Mouse (Mus musculus): ENCODE results near the gene Rab23.
A peak's percentile ranks its signal among the peaks of the same experiment; 100 is the strongest.
"Not testable (repeated sequence)": the region's sequence is repeated elsewhere in the genome, so short reads cannot be mapped to it uniquely, and the experiment has no call there.

Rab23 gene

DNA sequence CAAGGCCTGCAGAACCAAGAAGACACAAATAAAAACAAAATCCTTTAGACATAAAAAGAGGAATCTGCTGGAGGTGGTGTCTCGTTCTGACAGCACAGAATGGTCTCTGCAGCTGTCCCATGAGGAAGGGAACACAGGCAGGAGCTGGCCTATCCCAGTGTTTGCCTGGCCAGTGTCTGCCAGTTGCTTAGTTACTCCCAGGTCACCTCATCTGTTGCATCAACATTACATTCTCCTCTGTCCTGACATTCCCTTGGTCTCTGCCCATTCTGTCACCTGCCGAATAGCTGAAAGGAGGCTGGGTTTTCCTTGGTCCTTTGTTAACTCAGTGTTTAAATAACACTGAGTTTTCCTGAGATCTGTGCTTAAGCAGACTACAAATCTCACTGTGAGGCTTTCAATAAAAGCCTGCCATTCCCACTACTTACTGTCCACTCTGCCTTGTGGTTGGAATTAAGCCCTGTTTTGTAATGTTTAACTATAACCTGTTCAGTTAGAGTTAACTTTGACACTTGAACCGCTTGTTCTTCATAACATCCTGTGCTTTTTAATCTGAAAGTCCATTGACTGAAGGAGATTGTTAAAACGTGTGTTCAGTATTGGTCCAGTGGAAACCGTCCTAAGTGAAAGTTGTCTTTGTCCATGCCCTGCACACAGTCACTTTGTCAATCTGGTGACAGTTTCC, 14.5 kb downstream of the Rab23 start:
- peak; percentile 20 to 56 for DNase-seq

DNA sequence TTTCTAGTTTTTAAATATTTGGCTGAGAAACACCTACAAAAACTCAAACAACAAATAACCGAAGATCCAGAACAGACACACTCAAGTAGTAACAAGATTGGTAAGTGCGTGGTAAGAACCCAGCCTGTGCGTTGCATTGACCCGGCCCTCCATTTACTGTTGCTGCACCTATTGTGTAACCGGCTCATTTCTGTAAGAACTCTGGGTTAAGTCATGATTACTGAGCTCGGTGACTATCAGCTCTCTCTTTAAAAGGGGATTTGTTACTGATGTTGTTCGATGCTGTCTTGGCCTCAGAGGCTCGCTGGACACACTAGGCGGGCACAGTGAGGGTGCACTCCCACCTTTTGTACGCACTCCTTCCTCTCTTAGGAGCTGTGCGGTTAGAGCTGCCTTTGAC, 18.6 kb downstream of the Rab23 start:
- DNase-seq = no peak

DNA sequence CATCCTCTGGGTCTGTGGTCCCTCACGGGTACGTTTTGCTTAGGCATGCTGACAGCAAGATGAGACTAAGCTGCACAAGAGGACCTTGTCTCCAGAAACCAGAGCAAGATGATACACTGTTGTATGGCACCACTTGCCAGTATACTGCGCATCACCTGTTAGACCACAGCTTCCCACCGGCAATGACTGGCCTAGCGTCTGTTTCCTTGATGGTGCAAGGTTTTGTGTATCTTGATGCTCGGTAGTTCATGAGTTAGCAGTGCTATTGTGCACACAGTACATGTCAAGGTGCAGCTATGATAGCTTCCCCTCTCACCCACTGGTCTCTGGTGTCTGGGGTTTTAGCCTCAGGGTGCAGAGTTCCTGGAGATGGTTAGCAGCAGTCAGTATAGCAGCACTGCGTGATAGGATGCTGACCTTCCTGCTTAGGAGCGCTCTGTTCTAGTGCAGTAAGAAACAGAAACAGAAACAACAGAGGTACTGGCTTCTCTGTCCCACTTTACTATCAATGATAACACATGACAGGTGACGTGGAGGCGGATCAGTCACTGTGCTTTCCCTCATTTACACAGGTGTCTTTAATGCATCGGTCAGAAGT, 19.1 kb downstream of the Rab23 start:
- DNase-seq = no peak

DNA sequence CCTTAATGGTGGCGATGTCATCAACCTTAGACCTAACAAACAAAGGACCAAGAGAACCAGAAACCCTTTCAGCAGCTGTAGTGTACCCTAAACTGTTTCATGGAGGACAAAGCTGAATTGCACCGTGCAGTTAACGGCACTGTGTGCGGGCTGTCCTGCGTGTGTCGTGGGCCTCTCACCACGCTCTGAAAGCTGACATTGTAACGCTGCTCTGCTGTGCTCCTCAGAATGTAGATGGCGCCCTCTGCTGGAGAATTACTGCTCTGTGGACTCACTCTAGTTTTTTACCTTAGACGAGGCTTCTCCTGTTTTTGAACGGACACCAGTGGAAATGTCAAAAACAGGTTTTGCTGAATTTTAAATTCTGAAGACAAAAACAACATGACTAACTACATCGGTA, 19.6 kb downstream of the Rab23 start:
- peak; percentile 81 to 93 for DNase-seq

DNA sequence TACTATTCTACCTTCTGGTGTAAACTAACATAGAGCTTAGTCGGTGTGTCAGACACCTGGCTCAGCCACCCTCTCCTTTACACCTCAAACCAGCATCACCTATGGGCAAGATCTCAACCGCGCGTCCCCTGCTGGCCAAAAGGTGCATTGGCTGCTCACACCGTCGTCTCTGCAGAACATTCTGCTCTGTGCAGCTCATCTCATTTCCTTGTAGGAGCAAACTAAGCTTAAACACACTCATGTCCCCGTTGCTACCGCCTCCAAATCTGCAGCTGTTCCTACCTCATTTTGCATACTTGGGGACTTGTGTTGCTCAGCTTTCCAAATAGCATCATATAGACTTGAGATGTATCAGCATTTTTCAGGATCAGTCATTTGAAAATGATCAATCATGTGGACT, 23.2 kb downstream of the Rab23 start:
- peak; percentile 23 to 71 for DNase-seq

DNA sequence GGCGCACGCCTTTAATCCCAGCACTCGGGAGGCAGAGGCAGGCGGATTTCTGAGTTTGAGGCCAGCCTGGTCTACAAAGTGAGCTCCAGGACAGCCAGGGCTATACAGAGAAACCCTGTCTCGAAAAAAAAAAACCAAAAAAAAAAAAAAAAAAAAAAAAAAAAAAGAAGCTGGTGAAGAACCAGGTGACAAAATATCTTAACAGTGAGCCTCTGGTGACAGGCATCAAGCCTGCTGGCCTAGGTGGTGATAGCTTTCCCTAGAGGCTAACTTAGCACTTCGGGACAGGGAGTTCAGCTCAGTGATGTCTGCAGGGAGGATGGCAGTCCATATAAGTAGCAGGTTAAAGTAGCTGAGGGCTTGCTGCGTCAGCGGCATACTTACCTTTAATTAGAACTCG, 25.1 kb downstream of the Rab23 start:
- DNase-seq = not testable (repeated sequence)

DNA sequence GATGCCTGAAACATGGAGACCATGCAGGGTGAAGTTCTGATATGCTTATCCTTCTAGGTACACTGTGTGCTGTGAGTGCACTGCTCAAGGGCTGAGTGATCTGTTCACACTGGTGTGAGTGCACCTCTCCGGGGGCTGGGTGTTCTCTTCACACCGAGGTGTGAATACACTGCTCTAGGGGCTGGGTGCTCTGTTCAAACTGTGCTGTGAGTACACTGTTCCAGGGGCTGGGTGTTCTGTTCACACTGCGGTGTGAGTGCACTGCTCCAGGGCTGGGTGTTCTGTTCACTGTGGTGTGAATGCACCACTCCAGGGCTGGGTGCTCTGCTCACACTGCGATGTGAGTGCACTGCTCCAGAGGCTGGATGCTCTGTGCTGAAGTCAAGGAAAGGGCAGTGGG, 26.2 kb downstream of the Rab23 start:
- DNase-seq = no peak

DNA sequence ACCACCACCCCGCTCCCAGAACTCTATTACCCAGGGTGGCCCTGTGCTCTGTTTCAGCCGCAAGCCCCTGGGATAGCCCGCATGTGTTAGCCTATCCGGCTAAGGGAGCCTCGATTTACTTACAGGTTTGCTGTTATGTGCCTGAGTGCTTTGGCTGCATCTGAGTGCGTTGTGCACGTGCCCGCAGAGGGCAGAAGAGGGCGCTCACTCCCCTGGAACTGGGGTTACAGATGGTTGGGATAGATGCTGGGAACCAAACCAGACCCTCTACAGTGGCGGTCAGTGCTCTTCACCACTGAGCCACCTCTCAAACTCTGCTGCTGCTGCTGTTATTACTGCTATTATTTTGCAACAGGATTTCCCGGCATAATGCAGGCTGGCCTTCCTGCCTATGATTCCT, 29.4 kb downstream of the Rab23 start:
- no peak for DNase-seq

DNA sequence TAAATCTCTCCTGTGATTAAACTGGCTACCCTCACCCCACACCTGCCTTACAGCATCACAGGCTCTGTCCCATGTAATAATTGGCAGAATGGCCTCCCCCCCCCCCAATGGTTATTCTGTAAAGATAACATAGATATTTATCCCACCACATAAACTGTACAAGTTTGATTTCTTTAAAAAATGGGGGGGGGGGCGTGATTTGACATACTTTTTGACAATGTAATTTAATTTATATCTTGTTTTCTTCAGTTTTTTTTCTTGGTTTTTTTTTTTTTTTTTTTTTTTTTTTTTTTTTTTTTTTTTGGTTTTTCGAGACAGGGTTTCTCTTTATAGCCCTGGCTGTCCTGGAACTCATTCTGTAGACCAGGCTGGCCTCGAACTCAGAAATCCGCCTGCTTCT, 30.0 kb downstream of the Rab23 start:
- not testable (repeated sequence) for DNase-seq

DNA sequence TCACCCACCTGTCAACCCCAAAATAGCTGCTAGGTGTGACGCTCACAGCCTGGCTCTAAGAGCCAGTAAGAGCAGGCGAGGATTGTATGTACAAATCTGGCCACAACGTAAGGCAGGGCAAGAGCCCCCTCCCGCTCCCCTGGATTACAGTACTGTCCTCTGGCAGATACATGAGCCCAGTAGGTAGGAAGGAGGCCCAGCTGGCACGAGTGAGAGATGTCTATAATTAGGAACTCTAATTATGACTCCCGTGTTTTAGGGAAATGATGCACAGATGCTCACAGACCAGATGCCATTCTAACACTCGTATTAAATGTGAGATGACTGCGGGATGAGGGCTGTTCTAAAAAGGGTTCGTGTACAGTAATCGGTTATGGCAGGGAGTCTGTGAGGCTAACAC, 31.6 kb downstream of the Rab23 start:
- no peak for DNase-seq

DNA sequence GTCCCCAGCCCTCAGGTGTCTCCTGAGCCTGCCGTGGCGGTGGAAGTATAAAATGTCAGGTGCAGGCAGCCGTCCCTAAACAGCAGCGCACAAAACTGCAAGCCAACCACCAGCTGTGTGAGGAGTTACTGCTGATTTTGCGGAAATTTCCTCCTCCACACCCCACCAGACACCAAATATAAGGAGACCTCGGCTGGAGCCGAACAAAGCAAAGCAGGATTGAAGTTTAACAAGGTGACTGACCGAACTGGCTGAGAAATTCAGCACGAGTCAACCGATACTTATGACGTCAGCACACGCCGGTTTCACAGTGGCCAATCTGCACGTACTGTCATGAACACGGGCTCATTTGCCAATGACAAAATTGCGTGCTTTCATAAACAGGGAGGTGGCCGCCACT, 34.4 kb downstream of the Rab23 start:
- peak; percentile 61 to 68 for DNase-seq

DNA sequence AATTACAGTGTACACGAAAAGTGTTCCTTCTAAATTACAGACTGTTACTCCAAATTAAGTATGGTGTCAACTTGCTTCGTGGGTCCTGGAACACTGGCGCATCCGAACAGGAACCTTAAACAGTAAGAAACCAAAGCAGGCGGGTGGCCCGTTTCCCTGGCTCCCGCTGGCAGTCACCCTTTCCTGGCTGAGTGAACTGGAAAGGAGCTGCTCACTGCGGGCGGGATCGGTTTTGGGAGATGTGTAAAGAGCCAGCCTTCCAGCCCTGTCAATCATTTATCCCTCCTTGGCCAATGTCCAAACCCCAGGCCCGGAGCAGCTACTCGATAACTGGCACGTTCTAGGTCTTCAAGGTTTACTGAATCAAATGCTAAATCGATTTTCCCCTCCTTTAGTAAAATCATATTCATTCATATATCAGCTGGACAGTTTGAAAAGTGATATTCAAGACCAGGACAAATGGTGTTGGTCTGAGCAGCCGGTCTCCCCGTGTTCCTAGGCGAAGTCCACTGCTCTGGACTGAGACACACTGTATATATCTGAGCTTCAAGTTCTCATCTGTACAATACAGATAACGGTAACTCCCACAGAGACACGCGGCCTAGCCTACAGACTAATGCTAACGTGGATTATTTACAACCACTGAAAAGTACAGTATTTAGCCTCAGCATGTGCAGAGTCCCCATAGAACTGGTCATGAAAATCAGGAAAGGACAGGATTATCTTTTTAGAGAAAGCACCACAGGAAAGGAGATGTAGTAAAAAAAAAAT, 35.5 kb downstream of the Rab23 start:
- DNase-seq = peak; percentile 83 to 86

DNA sequence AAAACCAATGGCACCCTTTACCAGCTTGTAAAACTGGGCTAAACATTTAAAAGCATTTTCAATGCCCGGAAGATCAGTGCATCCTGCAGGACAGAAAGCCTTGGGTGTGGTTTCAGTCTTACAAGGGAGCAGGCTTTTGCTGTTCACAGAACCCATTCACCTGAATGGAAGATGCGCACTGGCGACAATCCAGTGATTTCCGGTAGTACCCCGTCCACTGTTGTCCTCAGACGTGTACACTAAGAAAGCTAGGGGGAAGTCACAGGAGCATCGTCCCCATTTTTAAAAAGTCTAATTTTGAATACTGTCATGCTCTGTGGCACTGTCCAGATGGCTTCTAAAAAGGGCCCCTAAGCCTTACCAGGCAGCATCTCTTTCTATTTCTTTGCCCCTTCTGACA, 36.1 kb downstream of the Rab23 start:
- no peak for DNase-seq

DNA sequence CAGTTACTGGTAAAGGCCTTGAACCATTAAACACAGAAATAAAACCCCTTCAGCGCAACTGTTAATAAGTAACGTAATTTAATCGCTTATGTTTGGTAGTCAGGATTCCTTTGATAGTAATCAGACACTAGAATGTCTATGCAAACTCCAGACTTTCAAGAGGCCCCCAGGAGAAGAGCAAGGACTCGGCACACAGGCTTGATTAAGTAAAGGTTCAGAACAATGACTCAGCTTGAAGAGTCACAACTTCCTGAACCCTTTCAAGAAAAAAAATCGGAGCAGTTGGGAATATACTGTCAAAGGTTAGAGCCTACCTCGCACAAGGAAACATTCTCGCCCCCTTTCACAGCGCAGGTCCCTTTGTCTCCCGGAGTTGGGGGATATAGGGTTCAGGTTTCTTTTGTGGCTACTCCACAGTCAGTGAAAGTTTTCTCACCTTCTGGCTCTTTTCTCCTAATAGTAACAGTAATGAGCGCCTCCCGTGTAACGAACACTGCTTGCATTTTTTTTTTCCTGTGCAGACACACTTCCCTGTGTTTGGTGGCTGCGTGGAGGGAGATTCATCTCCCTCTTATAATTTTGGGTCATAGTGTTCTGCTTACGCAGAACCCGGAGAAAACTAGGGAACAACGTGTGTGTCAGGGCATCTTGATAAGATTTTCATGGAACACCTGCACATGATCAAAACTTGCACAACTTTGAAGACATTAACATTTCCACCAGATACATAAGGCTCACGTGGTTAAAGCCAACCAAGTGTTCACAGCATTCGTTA, 36.8 kb downstream of the Rab23 start:
- no peak for DNase-seq

DNA sequence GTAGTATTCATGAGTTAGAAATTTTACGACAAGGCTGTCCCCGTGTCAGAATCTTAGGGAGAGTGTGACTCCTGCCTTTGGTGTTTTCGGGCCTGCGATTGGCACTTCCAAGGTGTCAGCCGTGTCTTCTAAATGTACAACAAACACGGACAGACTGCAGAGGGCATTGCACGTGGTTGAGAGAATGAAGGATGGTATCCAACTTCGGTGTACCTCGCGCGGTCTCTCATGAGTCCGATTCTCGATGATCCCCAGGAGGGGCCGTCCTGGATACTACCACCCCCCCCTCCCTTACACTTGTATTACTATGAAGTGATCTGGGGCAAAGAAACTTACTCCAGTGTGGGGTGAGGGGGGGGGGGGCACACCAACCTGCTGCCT, 37.3 kb downstream of the Rab23 start:
- DNase-seq = peak in 1 of 2 experiments; percentile 26

DNA sequence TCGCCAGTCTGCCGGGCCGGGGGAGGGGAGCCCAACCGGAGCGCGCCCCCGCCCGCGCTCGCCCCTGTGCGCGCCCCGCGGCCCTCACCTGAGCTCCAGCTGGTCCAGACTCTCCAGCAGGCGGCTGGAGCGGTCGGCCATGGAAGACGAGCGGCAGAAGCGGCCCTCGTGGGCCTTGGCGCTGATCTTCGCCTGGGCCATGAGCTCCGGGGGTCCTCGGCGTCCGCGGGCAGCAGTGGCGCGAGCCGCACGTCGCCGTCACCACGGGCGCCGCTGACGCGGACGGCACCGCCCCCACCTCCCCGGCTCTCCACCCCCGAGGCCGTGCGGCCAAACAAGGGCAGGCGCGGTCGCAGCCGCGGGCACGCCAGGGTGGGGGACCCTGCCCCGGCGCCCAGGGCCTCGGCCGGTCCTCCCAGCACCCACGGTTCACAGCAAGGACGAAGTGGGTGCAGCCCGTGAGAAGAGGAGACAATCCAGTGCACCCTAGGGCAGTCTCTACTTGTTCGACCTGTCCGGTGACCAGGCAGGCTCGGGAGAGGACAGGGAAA, 37.9 kb downstream of the Rab23 start, which contains the start of gene Bag2:
Bag2 (minus strand) TSS at position 305 of the 551 bp plus-strand sequence.
- DNase-seq = peak; percentile 40 to 79

DNA sequence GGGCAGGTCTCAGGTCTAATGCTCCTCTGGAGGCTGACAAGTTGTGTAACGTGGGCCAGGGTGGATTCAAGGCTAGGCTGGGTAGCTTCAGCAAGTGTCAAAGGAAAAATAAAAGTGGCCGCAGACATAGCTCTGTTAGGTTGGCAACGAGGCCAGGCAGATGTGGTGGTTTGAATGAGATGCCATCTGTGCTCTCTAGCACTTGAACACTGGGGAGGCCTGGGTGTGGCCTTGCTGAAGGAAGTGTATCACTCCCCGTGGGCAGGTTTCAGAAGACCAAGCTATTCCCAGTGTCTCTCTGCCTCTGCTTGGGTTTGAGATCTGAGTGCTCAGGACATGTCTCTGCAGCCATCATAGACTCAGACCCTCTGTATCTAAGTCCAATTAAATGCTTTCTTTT, 38.8 kb downstream of the Rab23 start:
- no peak for DNase-seq

DNA sequence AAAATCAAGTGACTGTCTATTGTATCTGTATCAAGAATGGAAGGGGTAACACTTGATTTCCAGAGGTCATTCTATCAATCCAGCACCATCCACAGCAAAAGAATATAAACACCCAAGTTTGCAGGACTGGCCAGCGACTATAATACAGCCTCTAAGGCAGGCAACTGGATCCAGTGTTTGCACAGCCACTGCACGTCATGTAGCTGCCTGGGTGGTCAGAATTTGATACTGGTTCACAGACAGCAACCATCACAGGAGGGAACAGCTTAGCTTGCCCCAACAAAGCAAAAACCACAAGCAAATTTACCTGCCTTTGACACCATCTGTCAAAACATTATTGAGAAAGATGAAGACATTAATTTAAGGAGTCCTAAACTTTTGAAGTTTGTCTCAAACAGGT, 44.1 kb downstream of the Rab23 start:
- no peak for DNase-seq

DNA sequence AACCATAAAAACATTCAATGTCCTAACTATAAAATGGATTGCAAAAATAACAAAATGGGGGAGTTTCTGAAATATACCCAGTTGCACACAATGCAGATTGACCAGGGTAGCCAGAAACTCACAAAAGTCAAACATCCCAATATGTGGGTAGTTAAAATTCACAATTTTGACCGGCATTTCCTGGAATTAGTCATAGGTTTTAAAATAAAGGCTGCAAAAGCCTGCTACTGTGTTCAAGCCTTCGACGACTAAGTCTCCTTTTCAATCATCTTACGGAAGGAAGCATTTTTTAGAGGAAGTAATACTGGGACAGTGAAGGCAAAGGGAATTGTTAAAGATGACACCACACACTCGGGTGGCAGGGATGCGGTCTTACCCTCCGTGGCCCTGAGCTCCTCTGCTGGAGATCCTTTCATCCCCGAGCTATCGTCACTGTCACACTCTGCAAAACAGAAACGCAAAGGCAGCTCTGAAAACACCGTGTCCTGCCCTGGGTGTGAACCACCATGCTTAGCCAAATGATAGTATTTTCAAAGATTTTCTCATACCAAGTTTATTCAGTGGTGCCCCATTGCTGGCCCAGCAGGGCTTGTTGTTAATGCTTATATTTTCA, 45.9 kb downstream of the Rab23 start:
- DNase-seq = no peak

DNA sequence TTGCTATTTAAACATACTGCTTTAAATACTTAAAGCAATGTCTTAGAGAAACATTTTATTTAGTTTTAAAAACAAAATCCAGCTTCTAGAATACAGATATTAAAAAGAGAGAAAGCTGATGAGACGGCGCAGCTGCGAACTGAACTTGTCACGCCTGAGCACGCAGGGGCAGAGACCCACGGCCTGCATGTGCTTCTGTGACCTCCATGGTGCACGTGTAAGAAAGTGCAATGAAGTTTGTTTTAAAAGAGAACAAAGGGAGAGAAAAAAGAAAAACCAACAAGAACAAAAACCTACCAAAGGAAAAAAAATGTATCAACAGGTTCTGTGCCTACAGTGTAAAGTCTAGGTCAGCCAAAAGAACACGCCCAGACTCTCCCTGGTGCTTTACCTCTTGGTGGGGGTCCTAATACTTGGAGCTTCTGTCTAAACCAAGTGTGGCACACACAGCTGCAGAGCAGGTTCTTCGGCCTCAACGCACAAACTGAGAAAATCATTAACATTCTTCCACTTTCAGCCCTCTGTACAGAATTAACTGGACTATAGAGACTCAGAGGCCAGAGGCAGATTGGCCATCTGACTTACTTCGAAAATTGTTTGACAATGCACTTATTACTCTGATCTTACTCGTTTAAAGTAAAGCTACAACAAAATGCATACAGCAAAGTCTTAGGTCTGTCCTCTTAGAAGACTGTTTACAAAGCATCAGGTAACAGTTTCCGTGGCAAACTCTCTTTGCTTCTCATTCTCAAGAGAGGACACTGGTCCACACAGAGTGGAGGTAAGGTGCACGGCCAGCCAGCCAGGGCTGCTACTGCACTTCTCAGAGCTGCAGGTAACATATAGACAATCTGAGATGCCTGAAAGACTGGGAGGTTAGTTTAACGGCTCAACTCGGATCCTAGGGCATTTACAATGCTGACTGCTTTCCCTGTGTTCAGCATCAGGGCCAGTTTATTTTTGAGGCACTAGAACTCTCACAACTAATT, 47.1 kb downstream of the Rab23 start:
- peak in 1 of 2 experiments; percentile 27 for DNase-seq

All from kidney, postnatal 36 days (tissue).